Mouse (Mus musculus): ENCODE results near the gene Map2k4.

The Map2k4 gene

GRCm38 (mm10) chr11:65704861-65705260 is 83.2 kb downstream of the Map2k4 start:
- no peak for DNase-seq

- DNase-seq, result peak; percentile 72
Measured at GRCm38 (mm10) chr11:65678824-65679402, 109.2 kb downstream of the Map2k4 start.

- no peak for DNase-seq
Measured at GRCm38 (mm10) chr11:65667348-65667969, 120.6 kb downstream of the Map2k4 start.

- DNase-seq, result no peak
Measured at GRCm38 (mm10) chr11:65664903-65665302, 123.2 kb downstream of the Map2k4 start.

- DNase-seq, result no peak
Measured at GRCm38 (mm10) chr11:65661790-65662522, 126.1 kb downstream of the Map2k4 start.

GRCm38 (mm10) chr11:65653932-65654331 is 134.2 kb downstream of the Map2k4 start:
- no peak for DNase-seq

GRCm38 (mm10) chr11:65651426-65651825 is 136.7 kb downstream of the Map2k4 start:
- no peak for DNase-seq

GRCm38 (mm10) chr11:65649956-65650715 is 138.0 kb downstream of the Map2k4 start:
- no peak for DNase-seq

GRCm38 (mm10) chr11:65649469-65649868 is 138.6 kb downstream of the Map2k4 start:
- DNase-seq, result no peak

GRCm38 (mm10) chr11:65646314-65646713 is 141.8 kb downstream of the Map2k4 start:
- no peak for DNase-seq

- no peak for DNase-seq
Measured at GRCm38 (mm10) chr11:65644539-65644938, 143.6 kb downstream of the Map2k4 start.

- DNase-seq, result no peak
Measured at GRCm38 (mm10) chr11:65640261-65640660, 147.8 kb downstream of the Map2k4 start.
